Mouse (Mus musculus): ENCODE data around the gene Ube2h. TPM values are rescaled to one million over a fixed set of nuclear protein-coding genes. Genes with fewer than 3 reads are reported as not detected.
"Not testable (repeated sequence)": the region's sequence is repeated elsewhere in the genome, so short reads cannot be mapped to it uniquely, and the experiment has no call there.

Ube2h gene
- total RNA-seq, 2 experiments from 2014 or later: 64.8 to 68.6 TPM

- no peak for DNase-seq
These were observed 58.9 kb downstream of the Ube2h start for GRCm38 (mm10) chr6:30245397-30245796.

- DNase-seq: no peak
These were observed 60.9 kb downstream of the Ube2h start for GRCm38 (mm10) chr6:30243347-30244007.

DNA sequence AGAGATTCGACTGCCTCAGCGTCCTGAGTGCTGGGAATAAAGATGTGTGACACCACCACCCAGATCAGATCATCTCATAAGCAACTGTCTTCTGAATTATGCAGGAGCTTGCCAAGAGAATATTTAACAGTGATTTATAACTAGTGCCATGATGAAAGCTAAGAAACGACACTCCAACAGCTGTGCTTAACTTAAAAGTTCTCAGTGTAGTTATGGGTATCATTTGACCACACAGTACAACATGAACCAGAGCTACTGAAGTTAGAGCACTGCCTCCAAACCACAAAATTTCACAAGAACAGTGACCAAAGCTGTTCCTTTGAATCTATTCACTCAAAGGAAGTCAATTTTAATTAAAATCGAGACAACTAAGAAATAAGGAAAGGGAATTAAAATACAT, 61.4 kb downstream of the Ube2h start:
- no peak for DNase-seq

DNA sequence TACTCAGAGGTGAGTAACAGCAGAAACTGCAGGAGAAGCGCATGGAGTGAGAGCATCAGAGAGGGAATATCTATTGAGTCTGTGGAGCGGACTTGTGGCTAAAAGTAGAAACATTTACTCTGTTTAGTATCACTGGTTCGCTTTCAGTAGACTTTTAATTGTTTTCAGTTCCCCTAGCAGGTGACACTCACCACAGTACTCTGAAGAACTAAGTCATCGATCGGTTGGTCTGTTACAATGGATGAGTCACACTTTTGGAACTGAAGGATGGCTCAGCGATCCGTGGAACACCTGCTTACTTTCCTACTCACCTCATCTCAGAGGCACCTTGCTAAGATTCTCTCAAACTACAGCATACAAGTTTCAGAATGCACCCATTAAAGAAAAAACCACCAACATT, 64.2 kb downstream of the Ube2h start:
- no peak for DNase-seq

GRCm38 (mm10) chr6:30239207-30239606, 65.1 kb downstream of the Ube2h start:
- DNase-seq: no peak

DNA sequence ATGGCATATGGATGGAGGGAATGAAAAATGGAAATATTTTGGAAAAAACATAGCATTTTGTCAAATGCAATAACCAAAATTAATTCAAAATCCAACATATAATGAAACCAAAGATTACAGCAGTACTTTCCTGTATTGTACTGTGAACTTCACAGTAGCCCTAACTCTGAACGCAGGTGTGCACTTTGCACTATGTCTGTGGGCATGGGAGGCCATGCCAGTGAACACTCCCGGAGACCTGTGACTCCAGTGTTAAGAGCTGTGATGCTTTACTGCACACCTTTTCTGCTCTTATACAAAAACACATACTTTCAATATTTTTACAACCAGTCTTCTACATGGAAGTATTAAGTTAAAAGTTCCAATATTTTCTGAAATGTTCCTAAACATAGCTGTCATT, 66.3 kb downstream of the Ube2h start:
- no peak for DNase-seq

GRCm38 (mm10) chr6:30236564-30236963, 67.8 kb downstream of the Ube2h start:
- no peak for DNase-seq

GRCm38 (mm10) chr6:30231758-30232293, 72.5 kb downstream of the Ube2h start:
- DNase-seq: no peak

DNA sequence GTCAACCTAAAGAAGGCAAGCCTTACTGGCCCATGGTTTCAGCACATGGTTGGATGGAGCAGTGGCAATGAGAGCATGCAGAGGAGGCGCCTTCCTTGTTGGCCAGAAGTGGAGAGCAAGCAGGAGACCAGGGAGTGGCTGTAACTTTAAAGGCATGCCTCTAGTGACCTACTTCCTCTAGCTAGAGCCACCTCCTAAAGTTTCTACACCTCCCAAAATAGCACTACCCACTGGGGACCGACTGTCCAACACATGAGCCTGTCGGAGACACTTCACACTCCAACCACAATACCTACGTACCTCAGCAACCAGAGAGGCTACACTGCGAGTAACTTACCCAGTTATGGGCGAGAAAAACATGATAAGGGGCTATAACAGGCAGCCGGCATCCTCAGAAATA, 74.1 kb downstream of the Ube2h start:
- DNase-seq: no peak

- no peak for DNase-seq
These were observed 75.4 kb downstream of the Ube2h start for GRCm38 (mm10) chr6:30228921-30229320.

GRCm38 (mm10) chr6:30228353-30228752, 76.0 kb downstream of the Ube2h start:
- no peak for DNase-seq

DNA sequence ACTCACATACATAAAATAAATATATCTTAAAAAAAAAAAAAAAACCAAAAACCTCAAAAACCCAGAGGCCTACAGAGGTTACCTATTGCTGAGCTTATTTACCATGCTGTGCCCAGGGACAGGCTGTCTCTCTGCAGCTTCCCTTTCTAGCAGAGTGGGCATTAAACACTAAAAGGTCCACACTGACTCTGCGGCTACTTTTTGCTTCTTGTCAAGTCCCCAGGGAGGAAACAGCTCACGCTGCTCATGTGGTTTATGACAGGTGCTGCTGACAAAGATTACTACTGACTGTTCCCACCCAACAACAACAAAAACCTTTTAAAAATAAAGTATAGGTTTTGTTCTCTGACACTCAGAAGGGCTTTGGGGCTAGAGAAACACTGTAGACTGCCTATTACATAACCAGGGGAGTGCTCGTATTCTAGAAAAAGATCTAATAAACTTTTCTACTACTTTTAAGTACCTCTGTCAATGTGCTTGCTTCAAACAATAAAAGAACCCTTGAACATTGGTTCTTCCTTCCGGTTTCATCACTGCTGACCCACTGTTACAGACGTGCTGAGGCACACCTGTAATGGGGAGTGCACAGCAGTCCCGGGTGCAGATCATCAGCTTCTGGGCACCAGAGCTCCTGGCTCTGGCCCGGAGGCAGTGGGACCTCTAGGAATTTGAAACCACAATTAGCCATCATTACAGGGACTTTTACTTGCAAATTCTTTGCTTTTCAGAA, 77.2 kb downstream of the Ube2h start:
- DNase-seq: no peak

GRCm38 (mm10) chr6:30224693-30225092, 79.6 kb downstream of the Ube2h start:
- no peak for DNase-seq

- DNase-seq: no peak
These were observed 82.0 kb downstream of the Ube2h start for GRCm38 (mm10) chr6:30222321-30222720.

DNA sequence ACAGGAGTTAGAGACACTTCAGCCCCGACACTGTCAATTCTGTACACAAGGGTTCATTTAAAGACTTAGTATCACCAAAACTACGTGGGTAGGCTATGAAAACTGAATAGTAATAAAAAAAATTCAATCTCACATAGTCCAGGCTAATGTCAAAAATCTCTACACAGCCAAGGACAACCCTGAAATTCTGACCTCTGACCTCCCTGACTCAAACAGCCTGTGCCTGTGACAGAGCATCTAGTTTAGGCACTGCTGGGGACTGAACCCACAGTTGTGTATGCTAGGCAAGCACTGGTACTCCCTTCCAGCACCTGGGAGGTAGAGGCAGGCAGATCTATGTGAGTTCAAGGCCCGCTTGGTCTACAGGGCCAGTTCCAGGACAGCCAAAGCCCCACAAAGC, 86.8 kb downstream of the Ube2h start:
- no peak for DNase-seq

- DNase-seq: no peak
These were observed 91.9 kb downstream of the Ube2h start for GRCm38 (mm10) chr6:30212468-30212867.

DNA sequence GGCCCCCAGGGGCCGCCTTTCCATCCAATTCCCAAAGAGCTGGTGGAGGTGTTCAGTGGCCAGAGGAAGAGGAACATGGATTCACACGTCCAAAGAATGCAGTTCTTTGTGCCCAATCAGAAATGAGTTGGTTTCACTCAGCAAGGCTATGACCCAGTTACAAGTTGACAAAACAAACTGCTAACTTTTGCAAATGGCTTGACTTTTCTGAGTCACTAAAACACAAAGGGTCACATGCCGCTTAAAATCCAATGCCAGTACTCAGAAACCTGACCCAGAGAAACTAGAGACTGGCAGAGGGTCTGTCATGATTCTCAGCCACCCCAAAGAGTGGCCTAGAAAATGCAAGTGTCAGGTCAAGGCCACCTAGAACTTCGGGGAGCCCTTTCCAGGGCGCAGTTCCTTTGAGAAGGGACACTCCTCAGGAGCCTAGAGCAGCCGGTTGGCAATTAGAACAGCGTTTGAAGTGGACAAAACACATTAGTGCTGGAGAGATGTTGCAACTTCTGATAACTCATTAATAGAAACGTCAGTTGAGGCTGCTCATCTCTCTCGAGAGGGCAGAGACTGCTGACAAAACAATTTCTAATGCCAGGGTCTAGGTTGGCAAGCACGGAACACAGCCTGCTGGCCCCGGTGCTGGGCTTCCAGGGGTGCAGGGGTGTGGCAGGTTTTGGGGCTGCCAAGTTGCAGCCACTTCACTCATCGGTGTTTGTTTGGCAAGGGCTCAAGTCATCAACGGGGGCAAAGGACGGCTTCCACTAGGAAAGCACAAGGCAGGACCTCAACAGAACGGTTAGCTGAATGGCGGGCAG, 92.5 kb downstream of the Ube2h start:
- DNase-seq: no peak

GRCm38 (mm10) chr6:30210788-30211187, 93.6 kb downstream of the Ube2h start:
- peak; percentile 69 for DNase-seq

- DNase-seq: no peak
These were observed 95.5 kb downstream of the Ube2h start for GRCm38 (mm10) chr6:30208844-30209243.

- peak; percentile 82 for DNase-seq
These were observed 98.6 kb downstream of the Ube2h start for GRCm38 (mm10) chr6:30205587-30206202.

DNA sequence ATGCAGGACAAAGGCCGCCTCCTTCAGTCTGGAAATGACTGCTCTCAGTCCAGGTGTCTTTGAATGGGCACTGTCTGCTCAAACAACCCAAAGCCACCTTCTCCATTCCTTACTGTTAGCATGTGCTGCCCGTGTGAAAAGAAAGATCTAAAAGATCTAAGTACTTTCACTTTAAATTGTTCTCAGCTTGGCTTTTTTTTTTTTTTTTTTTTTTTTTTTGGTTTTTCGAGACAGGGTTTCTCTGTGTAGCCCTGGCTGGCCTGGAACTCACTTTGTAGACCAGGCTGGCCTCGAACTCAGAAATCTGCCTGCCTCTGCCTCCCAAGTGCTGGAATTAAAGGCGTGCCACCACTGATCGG, 99.2 kb downstream of the Ube2h start:
- not testable (repeated sequence) for DNase-seq

DNA sequence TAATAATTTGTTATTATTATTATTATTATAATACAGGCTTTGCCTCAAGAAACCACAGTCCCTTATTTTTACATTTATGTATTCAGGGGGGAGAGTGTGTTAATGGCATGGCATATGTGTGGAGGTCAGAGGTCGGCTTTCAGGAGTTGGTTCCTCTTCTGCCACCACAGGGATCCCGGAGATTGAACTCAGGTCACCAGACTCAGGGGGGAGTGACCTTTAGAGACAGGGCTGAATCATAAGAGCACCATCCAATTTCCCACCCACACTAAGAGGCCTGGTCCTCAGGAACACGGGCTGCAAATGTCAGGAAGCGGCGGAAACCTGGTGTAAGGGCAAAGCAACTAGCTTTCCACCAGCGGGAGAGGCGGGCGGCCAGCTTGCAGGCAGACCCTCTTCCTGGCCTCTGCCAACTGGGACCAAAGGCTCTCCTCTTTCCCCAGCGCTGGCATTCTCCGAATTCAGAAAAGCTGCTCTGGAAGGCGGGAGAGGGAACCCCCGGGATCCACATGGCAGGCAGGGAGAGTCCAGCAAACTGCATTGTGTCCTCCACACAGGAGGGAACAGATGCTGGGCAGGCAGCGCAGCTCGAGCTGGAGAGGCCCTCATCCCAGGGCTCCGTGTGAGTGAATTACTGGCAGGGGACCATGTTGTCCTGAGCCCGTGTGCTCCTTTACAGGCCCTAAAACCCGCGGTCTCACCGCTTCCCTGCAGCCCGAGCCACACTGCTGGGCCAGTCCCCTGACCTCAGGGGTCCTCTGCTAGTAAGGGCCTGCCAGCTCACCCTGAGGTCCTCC, 99.8 kb downstream of the Ube2h start:
- DNase-seq: no peak

Data from gastrocnemius, postnatal 10 days (tissue).